Mouse (Mus musculus): ENCODE data around the gene AI661453. TPM values are rescaled to one million over a fixed set of nuclear protein-coding genes. Genes with fewer than 3 reads are reported as not detected.

AI661453 gene
- polyA plus RNA-seq, 1 experiment from 2014 or later: 0.05 TPM

DNA sequence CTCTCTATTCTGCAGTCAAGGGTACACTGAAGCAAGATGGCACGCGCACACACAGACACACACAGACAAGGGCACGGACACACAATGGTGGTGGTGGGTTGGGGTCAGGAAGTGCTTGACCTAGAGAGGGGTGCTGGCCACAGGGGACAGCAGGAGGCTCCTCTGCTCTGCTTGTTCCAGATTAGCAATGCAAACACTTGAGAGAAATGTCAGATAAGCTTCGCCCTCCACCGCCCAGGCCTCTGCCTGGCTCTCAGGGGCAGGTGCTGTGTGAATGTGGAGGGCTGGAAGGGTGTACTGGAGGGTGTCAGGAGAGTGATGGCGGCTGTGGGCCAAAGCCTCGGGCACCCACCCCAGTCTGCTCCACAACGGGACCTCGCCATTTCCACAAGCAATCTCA, 9.6 kb downstream of the AI661453 start:
- DNase-seq (ENCODE audit: low spot score): no peak
- 80% methylated on average over 9 of the region's 9 CpGs for WGBS
- H3K27me3 ChIP-seq (ENCODE audit: control insufficient read depth, insufficient read depth, low read length): no peaks in the 10 kb centered on the region
- ATAC-seq (ENCODE audit: insufficient read depth, low FRiP score, low TSS enrichment): no peak
- no peaks in the 10 kb centered on the region for H3K9me3 ChIP-seq (ENCODE audit: control insufficient read depth, low read length)
- no peak overlapping the region for H3K27ac ChIP-seq (ENCODE audit: low read depth, low read length)
- no peak overlapping the region for H3K4me2 ChIP-seq (ENCODE audit: low read depth)
- H3K9ac ChIP-seq (ENCODE audit: low read length): no peak overlapping the region
- H3K4me3 ChIP-seq (ENCODE audit: low read depth, low read length): no peak overlapping the region
- H3K36me3 ChIP-seq (ENCODE audit: control insufficient read depth, insufficient read depth, low read length): no peaks in the 10 kb centered on the region
- no peaks in the 10 kb centered on the region for H3K4me1 ChIP-seq (ENCODE audit: control insufficient read depth, insufficient read depth, low read length)

DNA sequence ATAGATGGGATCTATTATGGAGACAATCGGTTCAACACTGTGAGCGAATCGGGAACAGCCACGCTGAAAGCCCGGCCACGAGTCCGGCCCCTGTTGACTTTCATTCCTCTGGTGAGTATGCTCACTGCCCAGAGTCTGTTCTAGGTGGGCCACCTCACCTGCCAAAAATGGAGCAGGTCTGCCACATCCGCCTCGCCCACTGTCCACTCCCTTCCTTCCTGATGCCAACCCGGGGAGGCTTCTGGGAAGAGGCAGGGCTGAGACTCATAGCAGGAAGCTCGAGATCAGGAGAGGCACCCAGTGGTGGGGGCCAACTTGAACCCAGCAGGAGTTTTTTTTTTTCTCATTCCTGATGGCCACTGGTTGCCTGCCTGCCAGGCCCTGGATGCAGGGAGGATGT, 10.1 kb downstream of the AI661453 start:
- 88% methylated on average over 11 of the region's 11 CpGs for WGBS
- Histone ChIP-seq H3K27me3 (ENCODE audit: control insufficient read depth, insufficient read depth, low read length) (no peaks in the 10 kb centered on the region), H3K9ac (ENCODE audit: low read length) (no peak overlapping the region), H3K4me3 (ENCODE audit: low read depth, low read length) (no peak overlapping the region), H3K36me3 (ENCODE audit: control insufficient read depth, insufficient read depth, low read length) (no peaks in the 10 kb centered on the region), H3K27ac (ENCODE audit: low read depth, low read length) (no peak overlapping the region), H3K4me2 (ENCODE audit: low read depth) (no peak overlapping the region), H3K4me1 (ENCODE audit: control insufficient read depth, insufficient read depth, low read length) (no peaks in the 10 kb centered on the region), H3K9me3 (ENCODE audit: control insufficient read depth, low read length) (no peaks in the 10 kb centered on the region)
- ATAC-seq (ENCODE audit: insufficient read depth, low FRiP score, low TSS enrichment) (no peak), DNase-seq (ENCODE audit: low spot score) (no peak)

GRCm38 (mm10) chr17:47448523-47449372, 12.3 kb downstream of the AI661453 start:
- no peaks in the 10 kb centered on the region for H3K9me3 ChIP-seq (ENCODE audit: control insufficient read depth, low read length)
- H3K4me2 ChIP-seq (ENCODE audit: low read depth): no peak overlapping the region
- no peak overlapping the region for H3K27ac ChIP-seq (ENCODE audit: low read depth, low read length)
- no peaks in the 10 kb centered on the region for H3K27me3 ChIP-seq (ENCODE audit: control insufficient read depth, insufficient read depth, low read length)
- no peak overlapping the region for H3K4me3 ChIP-seq (ENCODE audit: low read depth, low read length)
- H3K36me3 ChIP-seq (ENCODE audit: control insufficient read depth, insufficient read depth, low read length): no peaks in the 10 kb centered on the region
- no peak overlapping the region for H3K9ac ChIP-seq (ENCODE audit: low read length)
- no peak for DNase-seq (ENCODE audit: low spot score)
- ATAC-seq (ENCODE audit: insufficient read depth, low FRiP score, low TSS enrichment): no peak
- 46% methylated on average over 8 of the region's 8 CpGs for WGBS
- H3K4me1 ChIP-seq (ENCODE audit: control insufficient read depth, insufficient read depth, low read length): no peaks in the 10 kb centered on the region

- WGBS: 72% methylated on average over 5 of the region's 5 CpGs
- no peak overlapping the region for H3K4me2 ChIP-seq (ENCODE audit: low read depth)
- H3K27me3 ChIP-seq (ENCODE audit: control insufficient read depth, insufficient read depth, low read length): no peaks in the 10 kb centered on the region
- H3K36me3 ChIP-seq (ENCODE audit: control insufficient read depth, insufficient read depth, low read length): no peaks in the 10 kb centered on the region
- no peak for ATAC-seq (ENCODE audit: insufficient read depth, low FRiP score, low TSS enrichment)
- H3K27ac ChIP-seq (ENCODE audit: low read depth, low read length): no peak overlapping the region
- H3K4me1 ChIP-seq (ENCODE audit: control insufficient read depth, insufficient read depth, low read length): no peaks in the 10 kb centered on the region
- H3K9me3 ChIP-seq (ENCODE audit: control insufficient read depth, low read length): no peaks in the 10 kb centered on the region
- H3K9ac ChIP-seq (ENCODE audit: low read length): no peak overlapping the region
- H3K4me3 ChIP-seq (ENCODE audit: low read depth, low read length): no peak overlapping the region
- DNase-seq (ENCODE audit: low spot score): no peak
These were observed 13.0 kb downstream of the AI661453 start for GRCm38 (mm10) chr17:47449432-47449831.

DNA sequence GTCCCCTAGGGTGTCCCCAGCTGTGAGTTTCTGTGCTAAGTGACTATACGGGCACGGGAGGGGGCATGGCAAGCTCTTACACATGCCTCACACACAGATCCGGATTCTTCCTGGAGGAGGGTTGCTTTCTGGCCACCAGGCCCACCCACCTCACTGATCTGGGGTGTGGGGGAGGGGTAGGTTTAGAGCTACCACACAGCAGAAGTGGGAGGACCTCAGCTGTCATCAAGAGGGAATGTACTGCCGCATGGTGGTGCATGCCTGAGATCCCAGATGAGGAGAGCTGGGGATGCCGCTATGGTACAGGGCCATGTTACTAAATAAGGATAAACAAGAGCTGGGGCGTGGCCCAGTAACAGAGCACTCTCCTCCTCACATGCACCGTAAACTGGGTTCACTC, 13.8 kb downstream of the AI661453 start:
- WGBS: 35% methylated on average over 7 of the region's 7 CpGs
- H3K4me3 ChIP-seq (ENCODE audit: low read depth, low read length): no peak overlapping the region
- no peak overlapping the region for H3K9ac ChIP-seq (ENCODE audit: low read length)
- H3K9me3 ChIP-seq (ENCODE audit: control insufficient read depth, low read length): no peaks in the 10 kb centered on the region
- no peak overlapping the region for H3K4me2 ChIP-seq (ENCODE audit: low read depth)
- DNase-seq (ENCODE audit: low spot score): peak; percentile 21
- no peak overlapping the region for H3K27ac ChIP-seq (ENCODE audit: low read depth, low read length)
- no peaks in the 10 kb centered on the region for H3K4me1 ChIP-seq (ENCODE audit: control insufficient read depth, insufficient read depth, low read length)
- H3K27me3 ChIP-seq (ENCODE audit: control insufficient read depth, insufficient read depth, low read length): no peaks in the 10 kb centered on the region
- no peak for ATAC-seq (ENCODE audit: insufficient read depth, low FRiP score, low TSS enrichment)
- H3K36me3 ChIP-seq (ENCODE audit: control insufficient read depth, insufficient read depth, low read length): no peaks in the 10 kb centered on the region

DNA sequence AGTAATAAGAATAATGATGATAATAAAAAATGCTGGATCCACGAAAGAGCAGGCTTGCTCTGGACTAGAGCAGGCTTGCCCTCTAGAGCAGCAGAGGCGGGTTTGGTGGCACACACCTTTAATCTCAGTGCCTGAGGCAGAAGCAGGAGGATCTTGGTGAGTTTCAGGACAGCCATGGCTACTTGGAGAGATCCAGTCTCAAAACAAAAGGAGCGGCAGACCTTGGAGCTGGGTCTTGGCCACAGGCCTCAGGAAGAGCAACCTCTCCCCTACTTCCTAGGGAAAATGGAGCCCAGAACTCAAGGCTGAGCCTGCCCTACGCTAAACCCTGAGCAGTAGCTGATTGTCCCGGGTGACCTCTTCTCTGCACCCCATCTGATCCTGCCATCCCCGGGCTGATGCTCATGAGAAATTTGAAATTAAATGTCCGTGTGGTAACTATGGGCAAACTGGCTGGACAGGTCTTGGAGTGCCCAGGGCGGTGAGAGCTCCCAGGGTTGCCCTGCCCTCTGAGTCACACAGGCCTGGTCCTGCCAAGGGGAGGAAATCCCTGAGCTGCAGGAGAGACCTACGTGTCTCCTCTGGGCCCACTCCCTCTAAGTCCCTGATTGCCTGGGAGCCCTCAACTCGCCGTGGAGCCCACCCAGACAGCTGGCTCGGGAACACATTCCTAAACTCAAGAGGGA, 14.6 kb downstream of the AI661453 start:
- Histone ChIP-seq H3K4me2 (ENCODE audit: low read depth) (no peak overlapping the region), H3K27me3 (ENCODE audit: control insufficient read depth, insufficient read depth, low read length) (no peaks in the 10 kb centered on the region), H3K36me3 (ENCODE audit: control insufficient read depth, insufficient read depth, low read length) (no peaks in the 10 kb centered on the region), H3K27ac (ENCODE audit: low read depth, low read length) (no peak overlapping the region), H3K9me3 (ENCODE audit: control insufficient read depth, low read length) (no peaks in the 10 kb centered on the region), H3K4me3 (ENCODE audit: low read depth, low read length) (no peak overlapping the region), H3K4me1 (ENCODE audit: control insufficient read depth, insufficient read depth, low read length) (no peaks in the 10 kb centered on the region), H3K9ac (ENCODE audit: low read length) (no peak overlapping the region)
- DNase-seq (ENCODE audit: low spot score) (no peak), ATAC-seq (ENCODE audit: insufficient read depth, low FRiP score, low TSS enrichment) (no peak)
- 78% methylated on average over 12 of the region's 12 CpGs for WGBS

DNA sequence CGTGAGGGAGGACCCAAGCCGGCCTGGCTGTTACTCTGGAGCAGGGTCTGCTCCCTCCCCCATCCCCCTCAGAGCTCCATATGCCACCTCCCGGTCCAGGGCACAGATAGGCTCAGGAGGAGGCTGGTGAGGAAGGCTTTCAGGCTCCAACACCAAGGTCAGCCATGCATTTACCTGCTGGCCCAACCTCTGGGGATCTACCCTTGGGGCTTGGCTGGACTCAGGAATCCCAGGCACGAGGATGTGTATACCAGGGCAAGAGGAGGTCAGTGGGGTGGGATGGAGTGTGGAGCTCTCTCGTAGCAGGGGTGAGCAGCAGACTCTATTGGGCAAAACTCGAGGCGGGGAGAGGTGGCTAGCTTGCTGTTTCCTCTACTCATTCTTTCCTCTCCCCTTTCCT, 16.5 kb downstream of the AI661453 start:
- no peak overlapping the region for H3K27ac ChIP-seq (ENCODE audit: low read depth, low read length)
- no peaks in the 10 kb centered on the region for H3K4me1 ChIP-seq (ENCODE audit: control insufficient read depth, insufficient read depth, low read length)
- H3K9me3 ChIP-seq (ENCODE audit: control insufficient read depth, low read length): no peaks in the 10 kb centered on the region
- H3K4me3 ChIP-seq (ENCODE audit: low read depth, low read length): no peak overlapping the region
- H3K9ac ChIP-seq (ENCODE audit: low read length): no peak overlapping the region
- WGBS: 51% methylated on average over 7 of the region's 7 CpGs
- H3K4me2 ChIP-seq (ENCODE audit: low read depth): no peak overlapping the region
- DNase-seq (ENCODE audit: low spot score) (no peak), ATAC-seq (ENCODE audit: insufficient read depth, low FRiP score, low TSS enrichment) (no peak)
- H3K36me3 ChIP-seq (ENCODE audit: control insufficient read depth, insufficient read depth, low read length): no peaks in the 10 kb centered on the region
- no peaks in the 10 kb centered on the region for H3K27me3 ChIP-seq (ENCODE audit: control insufficient read depth, insufficient read depth, low read length)

GRCm38 (mm10) chr17:47454675-47455074, 18.3 kb downstream of the AI661453 start:
- no peak overlapping the region for H3K27ac ChIP-seq (ENCODE audit: low read depth, low read length)
- 87% methylated on average over 8 of the region's 8 CpGs for WGBS
- ATAC-seq (ENCODE audit: insufficient read depth, low FRiP score, low TSS enrichment): no peak
- H3K9ac ChIP-seq (ENCODE audit: low read length): no peak overlapping the region
- H3K4me1 ChIP-seq (ENCODE audit: control insufficient read depth, insufficient read depth, low read length): no peaks in the 10 kb centered on the region
- H3K27me3 ChIP-seq (ENCODE audit: control insufficient read depth, insufficient read depth, low read length): no peaks in the 10 kb centered on the region
- H3K4me3 ChIP-seq (ENCODE audit: low read depth, low read length): no peak overlapping the region
- no peak overlapping the region for H3K4me2 ChIP-seq (ENCODE audit: low read depth)
- no peaks in the 10 kb centered on the region for H3K9me3 ChIP-seq (ENCODE audit: control insufficient read depth, low read length)
- no peak for DNase-seq (ENCODE audit: low spot score)
- H3K36me3 ChIP-seq (ENCODE audit: control insufficient read depth, insufficient read depth, low read length): no peaks in the 10 kb centered on the region

- Histone ChIP-seq H3K4me3 (ENCODE audit: low read depth, low read length) (no peak overlapping the region), H3K4me2 (ENCODE audit: low read depth) (no peak overlapping the region), H3K27ac (ENCODE audit: low read depth, low read length) (no peak overlapping the region), H3K36me3 (ENCODE audit: control insufficient read depth, insufficient read depth, low read length) (no peaks in the 10 kb centered on the region), H3K9me3 (ENCODE audit: control insufficient read depth, low read length) (no peaks in the 10 kb centered on the region), H3K4me1 (ENCODE audit: control insufficient read depth, insufficient read depth, low read length) (no peaks in the 10 kb centered on the region), H3K9ac (ENCODE audit: low read length) (no peak overlapping the region), H3K27me3 (ENCODE audit: control insufficient read depth, insufficient read depth, low read length) (no peaks in the 10 kb centered on the region)
- DNase-seq (ENCODE audit: low spot score) (no peak), ATAC-seq (ENCODE audit: insufficient read depth, low FRiP score, low TSS enrichment) (no peak)
- WGBS: 88% methylated on average over 13 of the region's 13 CpGs
These were observed 21.9 kb downstream of the AI661453 start for GRCm38 (mm10) chr17:47458310-47458709.
